Mouse (Mus musculus) hindbrain, embryonic 13.5 days (tissue): ENCODE measurements at regions not wholly inside any gene's neighbourhood (a gene's known extent, or its start where the extent isn't known, plus 50 kb on each side); places are given as distances from the start of the nearest gene placed in this dataset.

Experiments
- ATAC-seq: fragments of 200-750 bp; cut with Nextera tagmentation; 2 replicates; pipeline ENCODE4 v1.8.0; 2017; ENCODE audit warnings: moderate TSS enrichment; ENCODE audit not compliant: low FRiP score
- H3K27ac ChIP-seq: fragments of 300-500 bp; sonication (generic); 2 replicates; pipeline ENCODE4 v1.5.1; 2015; ENCODE audit warnings: inconsistent platforms, mild to moderate bottlenecking, moderate library complexity
- H3K27me3 ChIP-seq: fragments of 300-500 bp; sonication (generic); 2 replicates; pipeline ENCODE4 v1.6.1; 2015; ENCODE audit warnings: mild to moderate bottlenecking, inconsistent platforms
- H3K36me3 ChIP-seq: fragments of 300-500 bp; sonication (generic); 2 replicates; pipeline ENCODE4 v1.6.1; 2015; ENCODE audit warnings: mild to moderate bottlenecking, inconsistent platforms
- H3K4me1 ChIP-seq: fragments of 300-500 bp; sonication (generic); replicated peaks from 2 replicates; pipeline ENCODE4 v1.6.1; 2015; ENCODE audit warnings: inconsistent platforms
- H3K4me2 ChIP-seq: fragments of 300-500 bp; sonication (generic); 2 replicates; pipeline ENCODE4 v1.6.1; 2015; ENCODE audit warnings: inconsistent platforms, mild to moderate bottlenecking, moderate library complexity
- H3K4me3 ChIP-seq: fragments of 300-500 bp; sonication (generic); 2 replicates; pipeline ENCODE4 v1.5.1; 2015; ENCODE audit warnings: mild to moderate bottlenecking, inconsistent platforms
- H3K9ac ChIP-seq: fragments of 300-500 bp; sonication (generic); 2 replicates; pipeline ENCODE4 v1.6.1; 2015; ENCODE audit warnings: mild to moderate bottlenecking, inconsistent platforms
- H3K9me3 ChIP-seq: fragments of 300-500 bp; sonication (generic); 2 replicates; pipeline ENCODE4 v1.6.1; 2016; ENCODE audit warnings: inconsistent platforms
- WGBS: fragments of 180-500 bp; shearing (Covaris S2); methylation state at CpG from one replicate; pipeline ENCODE4 v1.1.7; 2015; 5-methylcytosine and 5-hydroxymethylcytosine counted together

DNA sequence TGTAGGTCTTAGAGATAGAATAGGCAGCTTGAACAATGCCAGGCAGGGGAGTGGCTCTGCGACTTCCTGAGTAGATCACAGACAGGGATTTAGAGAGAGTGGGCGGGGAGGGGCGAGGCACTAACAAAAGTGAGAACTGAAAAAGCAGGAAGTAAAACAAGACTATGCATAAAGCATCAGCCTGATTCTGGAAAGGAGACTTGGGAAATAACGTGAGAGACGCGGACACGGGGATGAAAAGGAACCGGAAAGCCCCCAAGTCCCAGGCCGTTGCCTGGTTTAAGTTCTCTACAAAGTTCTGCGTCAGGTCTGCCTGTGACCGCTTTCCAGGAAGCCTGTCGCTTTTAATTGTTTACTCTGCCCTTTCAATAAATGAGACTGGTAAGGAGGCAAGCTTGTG lies 86.3 kb downstream of the D16Ertd472e start:
- 23% methylated on average over 12 of the region's 12 CpGs for WGBS
- ATAC-seq = no peak
- H3K4me3 ChIP-seq = peak overlapping the region; percentile 5; the same call in 1 of the 2 replicates

DNA sequence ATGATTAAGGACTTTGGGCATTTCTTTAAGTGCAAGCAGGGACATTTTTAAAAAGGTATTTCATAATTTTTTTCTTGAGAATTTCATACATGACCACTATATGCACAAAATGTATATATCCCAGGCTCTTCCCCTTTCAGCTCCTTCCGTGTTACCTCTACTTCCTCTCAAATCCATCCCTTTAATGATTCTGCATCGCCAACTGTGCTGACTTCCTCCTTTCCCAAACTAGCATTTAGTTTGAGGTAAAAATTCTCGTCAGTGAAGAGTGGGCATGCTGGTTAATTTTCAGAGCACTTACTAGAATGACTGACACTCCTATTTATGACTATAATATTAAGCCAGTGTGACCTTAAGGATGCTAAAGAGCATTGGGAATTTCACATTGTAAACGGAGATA lies 86.9 kb downstream of the D16Ertd472e start:
- peaks cover 4% of the 10 kb centered on the region for H3K4me1 ChIP-seq

More for the DNA sequence above, 86.3 kb downstream of the D16Ertd472e start:
- no peak overlapping the region for H3K27ac ChIP-seq
- no peaks in the 10 kb centered on the region for H3K27me3 ChIP-seq
- no peaks in the 10 kb centered on the region for H3K36me3 ChIP-seq
- peak overlapping the region; percentile 41 for H3K4me2 ChIP-seq
- no peaks in the 10 kb centered on the region for H3K9me3 ChIP-seq
- peaks cover 4% of the 10 kb centered on the region for H3K4me1 ChIP-seq
- no peak overlapping the region for H3K9ac ChIP-seq

DNA sequence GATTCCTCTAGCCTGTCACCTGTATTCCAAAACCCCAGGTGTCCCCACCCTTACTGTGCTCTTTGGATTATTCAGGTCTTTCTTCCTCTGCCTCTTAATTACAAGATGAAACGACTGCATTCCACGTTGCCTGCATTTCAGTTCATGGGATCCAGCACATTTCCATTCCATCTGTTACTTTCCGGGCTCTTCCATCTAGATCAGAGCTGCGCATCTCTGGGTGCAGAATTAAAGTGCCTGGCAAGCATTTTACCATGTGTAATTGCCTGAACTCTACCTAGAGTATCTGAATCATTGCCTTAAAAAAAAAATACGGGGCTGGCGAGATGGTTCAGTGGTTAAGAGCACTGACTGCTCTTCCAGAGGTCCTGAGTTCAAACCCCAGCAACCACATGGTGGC lies 90.0 kb downstream of the D16Ertd472e start:
- Histone ChIP-seq H3K27me3 (no peaks in the 10 kb centered on the region), H3K9ac (no peak overlapping the region), H3K27ac (no peak overlapping the region), H3K36me3 (no peaks in the 10 kb centered on the region), H3K4me3 (no peak overlapping the region), H3K4me2 (no peak overlapping the region), H3K4me1 (peaks cover 4% of the 10 kb centered on the region), H3K9me3 (no peaks in the 10 kb centered on the region)
- no peak for ATAC-seq
- WGBS = 87% methylated on average over 6 of the region's 6 CpGs

More for the DNA sequence above, 86.9 kb downstream of the D16Ertd472e start:
- Histone ChIP-seq H3K4me2 (no peak overlapping the region), H3K27me3 (no peaks in the 10 kb centered on the region), H3K4me3 (no peak overlapping the region), H3K36me3 (no peaks in the 10 kb centered on the region), H3K9ac (no peak overlapping the region), H3K27ac (no peak overlapping the region), H3K9me3 (no peaks in the 10 kb centered on the region)
- no peak for ATAC-seq
- 62% methylated on average over 4 of the region's 4 CpGs for WGBS

DNA sequence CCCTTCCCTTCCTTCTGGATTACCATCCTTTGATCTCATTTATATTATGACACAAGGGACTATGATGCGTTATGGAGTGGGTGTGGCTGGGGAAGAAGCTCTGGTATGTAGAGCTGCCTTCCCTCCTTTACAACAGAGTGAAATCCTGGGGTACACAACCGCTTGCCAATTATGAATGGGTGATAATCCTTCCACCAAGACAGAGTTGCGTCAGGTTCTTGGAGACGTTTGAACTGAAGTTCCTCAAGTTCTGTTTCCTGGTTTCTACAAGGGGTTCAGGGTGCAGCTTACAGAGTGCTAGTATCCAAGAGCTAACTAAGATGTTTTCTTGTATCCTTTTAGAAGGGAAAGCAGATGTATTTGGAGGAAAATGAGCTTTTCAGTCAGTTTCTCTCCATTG lies 92.2 kb downstream of the D16Ertd472e start:
- H3K36me3 ChIP-seq = no peaks in the 10 kb centered on the region
- H3K27ac ChIP-seq = no peak overlapping the region
- H3K4me3 ChIP-seq = no peak overlapping the region
- no peaks in the 10 kb centered on the region for H3K9me3 ChIP-seq
- no peak overlapping the region for H3K4me2 ChIP-seq
- ATAC-seq = no peak
- 92% methylated on average over 4 of the region's 4 CpGs for WGBS
- no peak overlapping the region for H3K9ac ChIP-seq
- H3K4me1 ChIP-seq = no peaks in the 10 kb centered on the region
- H3K27me3 ChIP-seq = no peaks in the 10 kb centered on the region

DNA sequence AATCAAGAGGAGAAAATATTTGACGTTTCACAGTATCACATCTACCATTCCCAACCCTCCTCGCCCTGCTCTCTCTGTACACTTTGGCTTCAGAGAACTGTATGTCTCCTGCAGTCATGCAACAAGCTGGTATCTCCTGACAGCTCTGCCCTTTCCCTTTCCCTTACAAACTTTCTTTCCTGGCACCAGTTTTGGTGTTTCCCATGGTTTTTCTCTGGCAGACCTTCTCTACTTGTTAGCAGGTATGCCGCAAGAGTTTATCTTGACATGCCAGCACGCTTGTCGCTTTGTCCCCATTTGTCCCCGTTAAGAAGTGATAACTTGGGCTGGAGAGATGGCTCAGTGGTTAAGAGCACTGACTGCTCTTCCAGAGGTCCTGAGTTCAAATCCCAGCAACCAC lies 94.9 kb downstream of the D16Ertd472e start:
- Histone ChIP-seq H3K9me3 (no peaks in the 10 kb centered on the region), H3K36me3 (no peaks in the 10 kb centered on the region), H3K4me3 (no peak overlapping the region), H3K27me3 (no peaks in the 10 kb centered on the region), H3K27ac (no peak overlapping the region), H3K4me2 (no peak overlapping the region), H3K4me1 (no peaks in the 10 kb centered on the region), H3K9ac (no peak overlapping the region)
- 90% methylated on average over 6 of the region's 6 CpGs for WGBS
- ATAC-seq = no peak

DNA sequence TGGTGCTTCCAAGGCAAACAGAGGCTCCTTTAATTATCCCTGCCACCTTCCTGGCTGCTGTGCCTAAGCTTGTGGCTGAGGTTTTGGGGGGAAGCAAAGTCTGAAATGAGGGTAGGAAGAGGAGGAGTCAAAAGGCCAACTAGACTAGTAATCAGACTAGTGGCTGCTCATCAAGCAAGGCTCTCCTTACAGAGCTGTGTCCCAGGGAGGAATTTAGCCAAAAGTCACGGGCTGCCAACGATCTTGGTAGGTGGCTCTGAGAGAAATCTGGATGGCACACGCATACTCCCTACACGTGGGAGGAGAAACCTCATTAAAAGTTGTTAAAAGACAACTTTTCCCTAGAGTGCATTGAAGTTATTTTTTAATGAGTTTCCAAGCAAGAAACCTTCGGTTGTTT lies 95.4 kb downstream of the D16Ertd472e start:
- WGBS = 78% methylated on average over 5 of the region's 5 CpGs
- no peak overlapping the region for H3K4me2 ChIP-seq
- ATAC-seq = no peak

DNA sequence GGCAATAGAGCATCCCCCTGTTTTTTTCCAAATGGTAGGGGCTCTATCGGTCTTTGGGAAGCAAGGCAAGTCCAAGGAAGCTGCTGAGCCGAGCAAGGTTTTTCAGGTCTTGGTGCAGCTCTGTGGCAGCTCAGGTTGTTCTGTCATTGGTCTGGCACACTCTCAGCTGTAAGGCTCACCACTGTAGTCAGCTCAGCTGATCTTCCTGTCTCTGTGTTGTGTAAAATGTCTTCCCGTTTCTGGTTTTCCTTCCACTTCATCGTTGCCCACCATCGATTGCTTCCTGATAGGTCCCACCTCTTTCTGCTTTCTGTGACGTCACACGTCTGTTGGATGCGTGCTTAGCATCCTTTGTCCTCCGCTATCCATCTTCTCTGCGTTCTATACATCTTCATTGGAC lies 96.2 kb downstream of the D16Ertd472e start:
- Histone ChIP-seq H3K4me2 (no peak overlapping the region), H3K9me3 (no peaks in the 10 kb centered on the region), H3K27ac (no peak overlapping the region), H3K27me3 (no peaks in the 10 kb centered on the region), H3K9ac (no peak overlapping the region), H3K4me1 (no peaks in the 10 kb centered on the region), H3K4me3 (no peak overlapping the region), H3K36me3 (no peaks in the 10 kb centered on the region)
- no peak for ATAC-seq
- WGBS = 95% methylated on average over 10 of the region's 10 CpGs

More for the DNA sequence above, 95.4 kb downstream of the D16Ertd472e start:
- H3K27me3 ChIP-seq = no peaks in the 10 kb centered on the region
- H3K9ac ChIP-seq = no peak overlapping the region
- H3K9me3 ChIP-seq = no peaks in the 10 kb centered on the region
- H3K36me3 ChIP-seq = no peaks in the 10 kb centered on the region
- no peak overlapping the region for H3K27ac ChIP-seq
- H3K4me1 ChIP-seq = no peaks in the 10 kb centered on the region
- H3K4me3 ChIP-seq = no peak overlapping the region

DNA sequence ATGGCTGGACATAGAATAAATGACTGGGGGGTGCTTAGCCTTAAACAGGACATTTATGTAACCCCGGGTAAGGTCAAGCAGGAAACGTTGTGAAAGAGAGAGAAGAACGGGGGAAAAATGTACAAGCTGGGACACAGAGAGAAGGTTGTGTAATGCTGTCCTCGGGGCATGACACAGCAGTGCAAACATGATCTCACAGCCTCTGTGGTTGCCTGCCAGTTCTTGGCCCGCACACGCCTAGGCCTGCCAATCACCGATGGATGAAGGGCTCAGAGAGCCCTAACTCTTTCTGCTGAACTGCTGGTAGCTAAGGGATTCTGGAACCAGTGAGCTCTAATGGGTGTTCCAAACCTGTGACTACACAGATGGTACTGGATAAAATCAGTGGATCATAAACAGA lies 96.5 kb upstream of the Btg3 start:
- H3K9me3 ChIP-seq = no peaks in the 10 kb centered on the region
- H3K27ac ChIP-seq = no peak overlapping the region
- no peaks in the 10 kb centered on the region for H3K4me1 ChIP-seq
- no peak overlapping the region for H3K4me3 ChIP-seq
- H3K27me3 ChIP-seq = no peaks in the 10 kb centered on the region
- no peak for ATAC-seq
- 84% methylated on average over 7 of the region's 7 CpGs for WGBS
- no peaks in the 10 kb centered on the region for H3K36me3 ChIP-seq
- H3K9ac ChIP-seq = no peak overlapping the region
- no peak overlapping the region for H3K4me2 ChIP-seq

DNA sequence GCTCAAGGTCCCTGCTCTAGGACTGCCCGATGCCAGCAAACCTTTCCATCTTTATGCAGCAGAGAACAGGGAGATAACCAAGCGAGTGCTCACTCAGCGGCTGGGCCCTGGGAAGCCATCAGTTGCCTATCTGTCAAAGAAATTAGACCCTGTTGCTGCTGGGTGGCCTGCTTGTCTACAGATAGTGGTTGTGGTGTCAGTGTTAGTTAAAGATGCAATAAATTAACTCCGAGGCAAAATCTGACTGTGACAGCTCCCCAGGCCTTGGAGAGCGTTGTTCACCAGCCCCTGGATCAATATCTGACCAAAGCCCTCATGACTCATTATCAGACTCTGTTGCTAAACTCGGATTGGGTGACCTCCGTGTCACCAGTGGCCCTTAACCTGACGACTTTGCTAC lies 83.0 kb upstream of the Btg3 start:
- no peaks in the 10 kb centered on the region for H3K27me3 ChIP-seq
- H3K36me3 ChIP-seq = no peaks in the 10 kb centered on the region
- no peak overlapping the region for H3K9ac ChIP-seq
- 80% methylated on average over 8 of the region's 8 CpGs for WGBS
- H3K4me3 ChIP-seq = no peak overlapping the region
- no peak overlapping the region for H3K27ac ChIP-seq
- H3K9me3 ChIP-seq = no peaks in the 10 kb centered on the region
- no peak for ATAC-seq
- H3K4me2 ChIP-seq = no peak overlapping the region
- H3K4me1 ChIP-seq = 0 out of 2 replicates have a peak, but pooled peaks cover 4% of the 10 kb centered on the region

DNA sequence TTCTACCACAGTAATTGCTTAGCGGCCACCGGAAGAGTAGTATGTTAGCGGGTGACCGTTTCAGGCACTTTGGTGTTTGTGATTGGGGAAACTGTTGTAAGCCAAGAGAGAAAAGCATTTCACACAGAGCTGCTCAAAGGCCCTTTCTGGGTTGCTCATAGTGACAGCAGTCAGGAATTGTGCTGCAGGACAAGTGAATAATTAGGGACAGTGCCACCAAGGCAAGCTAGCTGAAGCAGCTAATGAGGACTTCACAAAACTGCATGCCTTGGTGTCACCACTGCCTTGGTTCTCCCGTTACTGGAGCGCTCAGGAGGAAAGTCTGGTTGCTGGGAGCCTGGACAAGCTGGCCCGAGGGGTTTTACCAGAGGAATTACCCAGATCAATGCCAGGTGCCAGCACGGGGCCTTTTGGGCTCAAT lies 80.7 kb upstream of the Btg3 start:
- WGBS = 63% methylated on average over 8 of the region's 8 CpGs
- ATAC-seq = peak; percentile 61

DNA sequence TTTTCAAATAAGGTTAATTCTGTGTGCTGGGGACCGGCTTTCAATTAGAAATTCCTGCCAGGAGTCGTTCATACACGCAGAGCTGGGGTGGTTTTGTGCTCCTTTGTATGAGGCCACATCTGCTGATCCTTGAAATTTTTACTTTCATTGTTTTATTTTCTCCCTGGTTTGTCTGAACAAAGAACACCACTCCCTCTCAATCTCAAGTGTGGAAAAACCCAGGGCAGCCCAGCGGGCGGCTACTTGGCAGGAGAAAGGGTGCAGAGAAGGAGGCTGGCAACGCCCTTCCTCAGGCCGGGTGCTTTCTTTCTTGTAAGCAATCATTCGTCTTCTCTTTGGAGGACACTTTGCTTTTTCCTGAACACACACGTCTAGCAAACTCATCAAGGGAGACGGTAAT lies 79.4 kb upstream of the Btg3 start:
- ATAC-seq = no peak
- Histone ChIP-seq H3K9me3 (no peaks in the 10 kb centered on the region), H3K4me1 (0 out of 2 replicates have a peak, but pooled peaks cover 4% of the 10 kb centered on the region), H3K27ac (no peak overlapping the region), H3K4me3 (no peak overlapping the region), H3K36me3 (no peaks in the 10 kb centered on the region), H3K9ac (no peak overlapping the region), H3K4me2 (no peak overlapping the region), H3K27me3 (no peaks in the 10 kb centered on the region)
- 49% methylated on average over 10 of the region's 10 CpGs for WGBS

More for the DNA sequence above, 80.7 kb upstream of the Btg3 start:
- H3K9ac ChIP-seq = no peak overlapping the region
- no peak overlapping the region for H3K27ac ChIP-seq
- 0 out of 2 replicates have a peak, but pooled peaks cover 4% of the 10 kb centered on the region for H3K4me1 ChIP-seq
- no peak overlapping the region for H3K4me2 ChIP-seq
- no peak overlapping the region for H3K4me3 ChIP-seq
- H3K36me3 ChIP-seq = no peaks in the 10 kb centered on the region
- H3K9me3 ChIP-seq = no peaks in the 10 kb centered on the region
- no peaks in the 10 kb centered on the region for H3K27me3 ChIP-seq

DNA sequence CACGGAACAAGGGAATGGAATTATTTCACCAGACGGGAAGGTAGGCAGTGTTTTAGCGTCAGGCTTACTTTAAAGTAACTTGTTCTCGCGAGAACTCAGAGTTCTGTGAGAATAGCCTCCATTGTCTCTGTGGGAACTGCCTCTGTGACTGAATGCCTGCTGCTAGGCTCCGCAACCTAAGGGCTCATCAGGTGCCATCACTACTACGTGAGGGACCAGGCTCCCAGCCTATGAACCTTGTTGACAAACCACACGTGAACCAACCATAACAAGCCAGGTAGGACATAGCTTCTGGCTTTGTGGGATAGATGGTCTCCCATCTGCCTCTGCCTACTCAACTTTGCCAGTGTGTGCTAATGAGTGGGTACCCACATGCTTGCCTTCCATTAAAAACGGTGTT lies 77.5 kb upstream of the Btg3 start:
- Histone ChIP-seq H3K9ac (no peak overlapping the region), H3K9me3 (no peaks in the 10 kb centered on the region), H3K4me2 (no peak overlapping the region), H3K36me3 (no peaks in the 10 kb centered on the region), H3K4me1 (0 out of 2 replicates have a peak, but pooled peaks cover 4% of the 10 kb centered on the region), H3K27me3 (no peaks in the 10 kb centered on the region), H3K27ac (no peak overlapping the region), H3K4me3 (no peak overlapping the region)
- WGBS = 93% methylated on average over 9 of the region's 9 CpGs
- ATAC-seq = no peak

DNA sequence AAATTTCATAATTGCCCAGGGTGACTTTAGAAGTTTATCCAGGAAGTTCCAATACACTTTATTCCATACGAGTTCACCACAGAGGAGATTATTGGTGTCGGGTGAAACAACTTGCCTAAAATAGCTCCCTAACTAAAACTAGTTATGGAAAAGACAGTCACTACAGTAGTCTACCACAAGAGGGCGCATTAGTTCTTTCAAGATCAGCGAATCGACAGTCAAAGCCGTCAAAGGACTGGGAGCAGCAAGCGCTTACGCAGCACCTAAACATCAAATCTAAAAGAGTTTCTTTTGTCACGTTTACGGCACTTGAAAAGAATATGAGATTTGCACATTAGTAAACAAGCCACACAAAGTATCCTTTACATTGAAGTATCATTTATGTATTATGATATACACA lies 75.3 kb upstream of the Btg3 start:
- Histone ChIP-seq H3K9me3 (peaks cover 4% of the 10 kb centered on the region; the same call in 1 of the 2 replicates), H3K4me1 (no peaks in the 10 kb centered on the region), H3K27me3 (no peaks in the 10 kb centered on the region), H3K4me2 (no peak overlapping the region), H3K9ac (no peak overlapping the region), H3K4me3 (no peak overlapping the region), H3K27ac (no peak overlapping the region), H3K36me3 (no peaks in the 10 kb centered on the region)
- 17% methylated on average over 10 of the region's 10 CpGs for WGBS
- ATAC-seq = no peak; the same call in 1 of the 2 replicates
